Comparison of ENCODE assay signal across 10 mouse cellular contexts in genomic region chr16:95659461-95659860, GRCm38 (mm10). TPM values are rescaled to one million over a fixed set of nuclear protein-coding genes. Genes with fewer than 3 reads are reported as not detected.
DNase-seq lines count a peak whose midpoint lies in the region; ATAC-seq and TF ChIP-seq lines count a peak whose summit lies in the region.
"Had no signal": no experiment of that assay in that cellular context is flagged by ENCODE, and none has a peak within 500 bp of the region (broad histone marks: within the 10 kb centered on the region; RNA-seq: fewer than 3 reads in every experiment).

No protein-coding gene starts in this region.

- no peak overlapping the region for H3K4me2 ChIP-seq in liver, embryonic 11.5 days
- H3K4me2 ChIP-seq in embryonic facial prominence, embryonic 13.5 days = no peak overlapping the region
- H3K4me2 ChIP-seq in liver, embryonic 15.5 days = no peak overlapping the region
- H3K4me2 ChIP-seq: midbrain, embryonic 13.5 days had no signal

- no peak overlapping the region for H3K4me3 ChIP-seq in liver, embryonic 11.5 days (ENCODE audit: low read depth, low read length)
- no peak overlapping the region for H3K4me3 ChIP-seq in embryonic facial prominence, embryonic 13.5 days
- H3K4me3 ChIP-seq in liver, embryonic 15.5 days (replicated peaks) = no peak overlapping the region
- H3K4me3 ChIP-seq in small intestine, adult 2 months (ENCODE audit: low read depth, low read length) = no peak overlapping the region
- H3K4me3 ChIP-seq in forebrain, embryonic 10.5 days = no peak overlapping the region
- H3K4me3 ChIP-seq: heart, embryonic 10.5 days; midbrain, embryonic 13.5 days had no signal

- WGBS in liver, embryonic 11.5 days = 74% methylated on average over 19 of the region's 19 CpGs
- WGBS in embryonic facial prominence, embryonic 13.5 days = 57% methylated on average over 19 of the region's 19 CpGs
- WGBS in liver, embryonic 15.5 days (ENCODE audit: insufficient replicate concordance) = 45% methylated on average over 19 of the region's 19 CpGs
- WGBS in small intestine, adult 2 months = 24% methylated on average over 19 of the region's 19 CpGs
- WGBS in forebrain, embryonic 10.5 days = 88% methylated on average over 19 of the region's 19 CpGs

- DNase-seq in liver = peak; percentile 23
- DNase-seq in liver, embryonic 11.5 days (ENCODE audit: low spot score) = no peak
- DNase-seq in forebrain, embryonic 10.5 days (ENCODE audit: extremely low spot score, low spot score) = no peak
- no peak for DNase-seq in cerebellum, postnatal 4 days (ENCODE audit: low spot score in 2 of 2)
- no peak for DNase-seq in T-cell, adult 2 months (ENCODE audit: low spot score)

- TF ChIP-seq POLR2A in small intestine, adult 2 months (IDR thresholded peaks at IDR 0.05; ENCODE audit: low read depth, low read length) = no peak

- no peaks in the 10 kb centered on the region for H3K36me3 ChIP-seq in liver, embryonic 11.5 days (ENCODE audit: control insufficient read depth, insufficient read depth, low read length)
- no peaks in the 10 kb centered on the region for H3K36me3 ChIP-seq in embryonic facial prominence, embryonic 13.5 days
- H3K36me3 ChIP-seq in liver, embryonic 15.5 days (replicated peaks) = no peaks in the 10 kb centered on the region
- no peaks in the 10 kb centered on the region for H3K36me3 ChIP-seq in small intestine, adult 2 months (ENCODE audit: control insufficient read depth, insufficient read depth, low read length)
- H3K36me3 ChIP-seq in forebrain, embryonic 10.5 days (replicated peaks) = no peaks in the 10 kb centered on the region
- H3K36me3 ChIP-seq: heart, embryonic 10.5 days; midbrain, embryonic 13.5 days had no signal

- no peak for TF ChIP-seq CTCF in small intestine, adult 2 months (IDR thresholded peaks at IDR 0.05; ENCODE audit: extremely low read depth, insufficient read length, insufficient replicate concordance, low read depth, low read length)

- no peak for ATAC-seq in liver, embryonic 11.5 days (replicated peaks; ENCODE audit: low FRiP score)
- peak; percentile 54; the same call in 1 of the 2 replicates for ATAC-seq in embryonic facial prominence, embryonic 13.5 days (ENCODE audit: insufficient number of reproducible peaks, insufficient read depth, low FRiP score, low TSS enrichment, low read depth)
- no peak for ATAC-seq in liver, embryonic 15.5 days (ENCODE audit: insufficient read depth)
- ATAC-seq: midbrain, embryonic 13.5 days had no signal

- H3K4me1 ChIP-seq in liver, embryonic 11.5 days (replicated peaks; ENCODE audit: control insufficient read depth, insufficient read depth, low read length) = no peaks in the 10 kb centered on the region
- H3K4me1 ChIP-seq in embryonic facial prominence, embryonic 13.5 days = peaks cover 26% of the 10 kb centered on the region
- no peaks in the 10 kb centered on the region for H3K4me1 ChIP-seq in liver, embryonic 15.5 days (replicated peaks)
- peaks cover 3% of the 10 kb centered on the region; the same call in 1 of the 2 replicates for H3K4me1 ChIP-seq in small intestine, adult 2 months (ENCODE audit: control insufficient read depth, insufficient read depth, insufficient read length, low read length)
- H3K4me1 ChIP-seq in forebrain, embryonic 10.5 days = peaks cover under 1% of the 10 kb centered on the region; the same call in 1 of the 2 replicates
- H3K4me1 ChIP-seq: midbrain, embryonic 13.5 days had no signal

- H3K27me3 ChIP-seq in liver, embryonic 11.5 days (replicated peaks; ENCODE audit: control insufficient read depth, insufficient read depth, low read length) = no peaks in the 10 kb centered on the region
- H3K27me3 ChIP-seq in embryonic facial prominence, embryonic 13.5 days = no peaks in the 10 kb centered on the region
- H3K27me3 ChIP-seq in liver, embryonic 15.5 days = no peaks in the 10 kb centered on the region
- H3K27me3 ChIP-seq in small intestine, adult 2 months (ENCODE audit: control insufficient read depth, insufficient read depth, low read length) = no peaks in the 10 kb centered on the region
- peaks cover 18% of the 10 kb centered on the region; the same call in 1 of the 2 replicates for H3K27me3 ChIP-seq in forebrain, embryonic 10.5 days (ENCODE audit: poor library complexity, severe bottlenecking)
- H3K27me3 ChIP-seq: midbrain, embryonic 13.5 days had no signal

- no peak overlapping the region for H3K27ac ChIP-seq in liver, embryonic 11.5 days (ENCODE audit: low read depth, low read length)
- peak overlapping the region; percentile 84 for H3K27ac ChIP-seq in embryonic facial prominence, embryonic 13.5 days
- H3K27ac ChIP-seq in liver, embryonic 15.5 days (replicated peaks) = 0 out of 2 replicates have a peak overlapping the region, but pooled peaks have one; percentile 6
- peak overlapping the region; percentile 89 for H3K27ac ChIP-seq in small intestine, adult 2 months (ENCODE audit: insufficient read depth, low read depth, low read length)
- no peak overlapping the region for H3K27ac ChIP-seq in forebrain, embryonic 10.5 days
- H3K27ac ChIP-seq: heart, embryonic 10.5 days; midbrain, embryonic 13.5 days had no signal

- H3K9ac ChIP-seq in liver, embryonic 11.5 days (ENCODE audit: low read depth, low read length) = no peak overlapping the region
- no peak overlapping the region for H3K9ac ChIP-seq in embryonic facial prominence, embryonic 13.5 days
- no peak overlapping the region for H3K9ac ChIP-seq in liver, embryonic 15.5 days
- H3K9ac ChIP-seq: midbrain, embryonic 13.5 days had no signal

- no peaks in the 10 kb centered on the region for H3K9me3 ChIP-seq in liver, embryonic 11.5 days (ENCODE audit: control insufficient read depth, low read length)
- H3K9me3 ChIP-seq in embryonic facial prominence, embryonic 13.5 days = no peaks in the 10 kb centered on the region; the same call in 1 of the 2 replicates
- no peaks in the 10 kb centered on the region for H3K9me3 ChIP-seq in liver, embryonic 15.5 days (replicated peaks)
- H3K9me3 ChIP-seq in forebrain, embryonic 10.5 days = peaks cover 15% of the 10 kb centered on the region; the same call in 1 of the 2 replicates
- H3K9me3 ChIP-seq: heart, embryonic 10.5 days; midbrain, embryonic 13.5 days had no signal

RNA-seq across cellular contexts. Expression of gene Ets2, which starts 42.4 kb away (rescaled TPM):
- 29.8 and 30.6 TPM in 2 replicates for polyA plus RNA-seq in liver, embryonic 11.5 days (2014; fragmentation: Nextera tagmentation; extraction: Ambion mirVana)
- polyA plus RNA-seq in embryonic facial prominence, embryonic 13.5 days (2015; fragmentation: Nextera tagmentation; extraction: Ambion mirVana) = 74.7 and 87.7 TPM in 2 replicates
- polyA plus RNA-seq in liver, embryonic 15.5 days (2015; fragmentation: Nextera tagmentation; extraction: Ambion mirVana) = 11.7 and 13.1 TPM in 2 replicates
- polyA plus RNA-seq in small intestine, adult 2 months (2012; rRNA removed) = 69.5 and 115 TPM in 2 replicates
- polyA plus RNA-seq in forebrain, embryonic 10.5 days (2016; fragmentation: Nextera tagmentation; extraction: Ambion mirVana) = 14.2 and 16.8 TPM in 2 replicates

Comparison
In these comparisons a context has a peak if more than half of its experiments do, and no peak if none do; other contexts are left out.
1. H3K27ac ChIP-seq: peak in embryonic facial prominence, embryonic 13.5 days (single experiment), liver, embryonic 15.5 days (single experiment) and small intestine, adult 2 months (single experiment); none in liver, embryonic 11.5 days (single experiment) and forebrain, embryonic 10.5 days (single experiment).